Mouse (Mus musculus): ENCODE results near the gene Zcchc4. TPM values are rescaled to one million over a fixed set of nuclear protein-coding genes. Genes with fewer than 3 reads are reported as not detected.

Gene Zcchc4
- polyA plus RNA-seq (2016; fragmentation: Nextera tagmentation; extraction: Ambion mirVana): 24.4 and 24.9 TPM in 2 replicates

DNA sequence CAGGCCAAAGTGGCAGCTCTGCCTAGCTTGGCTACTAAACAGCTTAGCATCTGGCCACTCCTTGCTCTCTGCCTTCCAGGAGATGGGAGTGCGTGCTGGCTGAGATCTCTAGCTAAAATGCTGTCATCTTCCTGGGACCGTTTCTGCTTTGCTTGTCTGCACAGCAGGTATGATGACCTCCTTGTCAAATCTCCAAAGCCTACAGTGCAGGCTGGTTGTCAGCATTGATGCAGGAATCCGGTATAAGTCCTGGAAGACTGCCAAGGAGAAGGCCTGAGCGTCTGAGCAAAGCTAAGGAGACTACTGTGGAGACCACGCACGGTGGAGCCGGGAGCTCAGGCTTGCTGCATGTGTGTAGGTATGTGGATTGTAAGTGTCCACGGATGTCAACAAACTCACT, at the start of gene Zcchc4:
Zcchc4 (plus strand) TSS at position 173 of the 400 bp plus-strand sequence.
- Histone ChIP-seq H3K27me3 (ENCODE audit: low read depth, poor library complexity, severe bottlenecking) (no peaks in the 10 kb centered on the region), H3K4me3 (no peak within 1 kb of the TSS), H3K36me3 (peaks cover 6% of the 10 kb centered on the region; the same call in 1 of the 2 replicates), H3K9me3 (replicated peaks) (no peaks in the 10 kb centered on the region), H3K27ac (no peak within 1 kb of the TSS), H3K4me1 (no peaks in the 10 kb centered on the region)
- 84% methylated on average over 8 of the region's 8 CpGs for WGBS
- no peak for DNase-seq (ENCODE audit: low spot score)

DNA sequence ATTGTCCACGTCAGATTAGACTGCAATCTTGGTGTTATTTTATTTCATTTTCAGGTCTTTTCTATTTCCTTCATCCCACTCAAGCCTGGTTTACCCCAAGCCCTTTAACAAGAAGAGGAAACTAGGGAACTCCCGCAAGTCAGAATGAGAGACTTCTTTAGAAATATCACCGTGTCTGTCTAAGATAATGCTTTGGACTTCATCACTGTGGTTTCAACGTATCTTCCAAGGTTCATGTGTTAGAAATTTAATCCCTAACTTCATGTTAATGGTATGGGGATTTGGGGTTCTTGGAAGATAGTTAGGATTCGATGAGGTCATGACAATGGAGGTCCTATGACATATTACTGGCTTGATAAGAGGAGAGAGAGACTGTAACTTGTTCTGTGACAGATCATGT, 47.5 kb upstream of the Zcchc4 start:
- 83% methylated on average over 5 of the region's 5 CpGs for WGBS
- Histone ChIP-seq H3K4me3 (no peak overlapping the region), H3K9me3 (replicated peaks) (no peaks in the 10 kb centered on the region), H3K27ac (no peak overlapping the region), H3K36me3 (no peaks in the 10 kb centered on the region), H3K27me3 (ENCODE audit: low read depth, poor library complexity, severe bottlenecking) (no peaks in the 10 kb centered on the region), H3K4me1 (no peaks in the 10 kb centered on the region)
- no peak for DNase-seq (ENCODE audit: low spot score)

DNA sequence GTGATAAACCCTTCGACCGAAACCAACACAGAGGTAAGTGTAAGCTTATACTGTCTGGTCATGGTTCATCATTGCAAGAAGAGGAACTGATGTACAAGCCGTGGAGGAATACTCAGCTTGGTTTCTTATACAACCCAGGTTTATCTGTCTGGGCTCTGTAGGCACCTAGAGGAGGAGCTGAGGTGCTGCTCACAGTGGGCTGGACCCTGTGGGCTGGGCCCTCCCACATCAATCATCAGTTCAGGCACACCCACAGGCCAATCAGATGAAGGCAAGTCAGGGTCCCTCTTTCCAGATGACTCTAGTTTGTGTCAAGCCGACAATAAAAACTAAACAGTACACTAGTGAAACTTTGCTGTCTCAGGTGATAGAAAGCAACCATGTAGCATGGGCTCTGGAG, 42.4 kb upstream of the Zcchc4 start:
- no peak overlapping the region for H3K4me3 ChIP-seq
- H3K36me3 ChIP-seq: no peaks in the 10 kb centered on the region
- H3K9me3 ChIP-seq (replicated peaks): no peaks in the 10 kb centered on the region
- no peaks in the 10 kb centered on the region for H3K4me1 ChIP-seq
- no peak overlapping the region for H3K27ac ChIP-seq
- H3K27me3 ChIP-seq (ENCODE audit: low read depth, poor library complexity, severe bottlenecking): no peaks in the 10 kb centered on the region
- 75% methylated on average over 4 of the region's 4 CpGs for whole genome bisulfite sequencing
- DNase-seq (ENCODE audit: low spot score): no peak

DNA sequence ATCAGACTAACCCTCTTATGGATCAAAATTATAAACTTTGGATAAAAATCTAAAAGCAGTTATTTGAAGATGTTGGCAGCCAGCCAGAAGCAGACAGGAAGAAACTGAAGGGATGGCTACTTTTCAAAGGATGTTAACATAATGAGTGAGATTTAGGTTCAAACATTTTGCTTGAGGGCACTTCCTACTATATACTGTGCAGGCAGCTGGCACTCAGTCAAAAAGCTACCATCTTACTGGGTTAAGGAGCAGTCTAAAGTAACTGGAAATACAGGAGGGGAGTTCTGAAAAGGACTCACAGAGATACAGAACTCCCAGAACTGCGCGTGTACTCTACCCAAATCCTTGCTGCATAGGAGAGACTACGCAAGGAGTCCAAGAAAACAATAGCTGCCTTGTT, 39.2 kb upstream of the Zcchc4 start:
- 83% methylated on average over 3 of the region's 3 CpGs for WGBS
- Histone ChIP-seq H3K4me3 (no peak overlapping the region), H3K4me1 (no peaks in the 10 kb centered on the region), H3K9me3 (replicated peaks) (no peaks in the 10 kb centered on the region), H3K36me3 (no peaks in the 10 kb centered on the region), H3K27me3 (ENCODE audit: low read depth, poor library complexity, severe bottlenecking) (no peaks in the 10 kb centered on the region), H3K27ac (no peak overlapping the region)
- no peak for DNase-seq (ENCODE audit: low spot score)

DNA sequence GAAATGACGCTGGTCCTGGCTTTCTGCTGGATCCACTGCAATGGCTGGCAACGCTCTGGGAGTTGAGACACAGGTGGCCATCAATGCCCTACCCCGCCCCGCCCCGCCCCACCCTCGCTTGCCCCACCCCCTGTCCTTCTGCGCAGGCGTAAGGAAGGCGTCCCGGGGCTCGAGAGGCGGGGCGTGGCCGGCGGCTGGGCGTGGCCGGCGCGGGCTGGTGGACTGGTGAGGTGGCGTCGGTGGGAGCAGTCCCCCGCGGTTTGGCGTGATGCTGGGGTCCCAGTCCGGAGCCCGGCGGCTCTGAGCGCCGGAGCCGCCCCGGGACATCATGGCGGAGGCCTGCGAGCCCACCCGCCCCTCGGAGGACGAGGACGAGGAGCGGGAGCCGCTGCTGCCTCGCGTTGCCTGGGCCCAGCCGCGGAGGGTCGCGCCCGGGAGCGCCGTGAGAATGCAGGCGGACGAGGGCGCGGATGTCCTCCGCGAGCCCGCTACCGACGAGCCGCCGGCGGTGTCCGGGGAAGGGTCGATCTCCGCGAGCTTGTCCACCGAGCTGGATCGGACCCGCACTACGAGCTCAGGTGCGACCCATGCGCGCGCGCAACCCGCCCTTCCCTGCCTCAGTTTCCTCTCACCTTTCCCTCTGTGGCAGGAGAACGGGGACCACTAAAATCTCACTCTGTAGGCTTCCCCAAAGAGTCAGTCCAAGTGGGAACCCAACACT, 33.7 kb upstream of the Zcchc4 start, which contains the start of gene Pi4k2b:
Pi4k2b (plus strand) TSS at position 184 of the 721 bp plus-strand sequence.
- Histone ChIP-seq H3K4me3 (peak within 1 kb of the TSS; percentile 72), H3K36me3 (no peaks in the 10 kb centered on the region), H3K27ac (peak within 1 kb of the TSS; percentile 90), H3K4me1 (peaks cover 10% of the 10 kb centered on the region), H3K27me3 (ENCODE audit: low read depth, poor library complexity, severe bottlenecking) (no peaks in the 10 kb centered on the region), H3K9me3 (replicated peaks) (no peaks in the 10 kb centered on the region)
- WGBS: under 1% methylated on average over 73 of the region's 75 CpGs
- peak; percentile 93 for DNase-seq (ENCODE audit: low spot score)

DNA sequence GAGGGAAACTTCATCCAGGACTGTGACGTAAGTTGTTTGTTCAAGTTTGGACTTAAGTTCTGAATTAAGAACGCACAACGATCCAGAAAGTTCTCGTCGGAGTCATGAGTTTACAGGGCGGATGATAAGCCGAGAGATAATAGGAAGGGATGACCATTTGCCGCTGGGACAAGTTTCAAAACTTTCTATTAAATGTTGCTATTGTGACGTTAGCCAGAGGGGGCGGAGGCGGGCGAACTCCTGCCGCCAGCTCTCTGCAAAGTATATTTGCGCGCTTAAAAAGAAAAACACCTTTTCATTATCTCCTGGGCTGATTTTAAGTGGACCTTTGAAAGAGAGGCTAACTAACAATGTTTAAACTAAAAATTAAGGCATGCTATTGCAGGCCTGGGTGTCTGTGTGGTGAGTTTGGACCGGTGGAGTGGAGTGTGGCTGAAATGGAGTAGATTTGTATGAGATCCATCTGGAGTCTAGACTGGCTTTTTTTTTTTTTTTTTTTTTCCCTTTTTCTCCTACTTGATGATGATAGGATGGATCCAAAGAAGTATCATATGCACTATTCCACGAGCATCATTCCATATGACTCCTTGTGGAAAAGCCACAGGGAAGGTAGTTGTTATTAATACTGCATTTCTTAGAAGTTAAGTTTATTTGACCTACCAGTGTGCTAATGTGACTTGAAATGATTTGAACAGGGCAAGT, 32.9 kb upstream of the Zcchc4 start:
- no peaks in the 10 kb centered on the region for H3K36me3 ChIP-seq
- H3K9me3 ChIP-seq (replicated peaks): no peaks in the 10 kb centered on the region
- peak overlapping the region; percentile 90 for H3K27ac ChIP-seq
- H3K4me3 ChIP-seq: peak overlapping the region; percentile 72
- no peaks in the 10 kb centered on the region for H3K27me3 ChIP-seq (ENCODE audit: low read depth, poor library complexity, severe bottlenecking)
- peak; percentile 52 for DNase-seq (ENCODE audit: low spot score)
- 8% methylated on average over 17 of the region's 17 CpGs for WGBS
- peaks cover 10% of the 10 kb centered on the region for H3K4me1 ChIP-seq

DNA sequence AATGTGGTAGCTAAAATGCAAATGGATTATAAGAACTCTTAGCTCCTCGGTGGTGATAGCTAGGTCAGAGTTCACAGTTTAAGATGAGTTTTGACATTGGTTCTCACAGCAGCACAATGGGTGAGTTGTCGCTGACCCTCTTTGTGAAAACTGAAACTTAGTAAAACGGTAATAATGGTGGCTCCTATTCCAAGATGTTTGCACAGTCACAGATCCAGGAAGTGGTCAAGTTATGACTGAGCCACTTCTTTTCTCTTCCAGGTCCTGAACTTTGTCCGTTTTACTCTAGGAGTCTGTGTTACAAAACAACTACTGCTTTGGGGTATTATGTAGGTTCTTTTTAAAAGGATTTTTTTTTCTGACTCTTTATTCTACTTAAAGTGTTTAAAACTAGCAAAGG, 32.0 kb upstream of the Zcchc4 start:
- Histone ChIP-seq H3K27me3 (ENCODE audit: low read depth, poor library complexity, severe bottlenecking) (no peaks in the 10 kb centered on the region), H3K4me3 (no peak overlapping the region; the same call in 1 of the 2 replicates), H3K4me1 (peaks cover 10% of the 10 kb centered on the region), H3K9me3 (replicated peaks) (no peaks in the 10 kb centered on the region), H3K36me3 (no peaks in the 10 kb centered on the region), H3K27ac (no peak overlapping the region)
- DNase-seq (ENCODE audit: low spot score): no peak
- 81% methylated on average over 4 of the region's 4 CpGs for WGBS

DNA sequence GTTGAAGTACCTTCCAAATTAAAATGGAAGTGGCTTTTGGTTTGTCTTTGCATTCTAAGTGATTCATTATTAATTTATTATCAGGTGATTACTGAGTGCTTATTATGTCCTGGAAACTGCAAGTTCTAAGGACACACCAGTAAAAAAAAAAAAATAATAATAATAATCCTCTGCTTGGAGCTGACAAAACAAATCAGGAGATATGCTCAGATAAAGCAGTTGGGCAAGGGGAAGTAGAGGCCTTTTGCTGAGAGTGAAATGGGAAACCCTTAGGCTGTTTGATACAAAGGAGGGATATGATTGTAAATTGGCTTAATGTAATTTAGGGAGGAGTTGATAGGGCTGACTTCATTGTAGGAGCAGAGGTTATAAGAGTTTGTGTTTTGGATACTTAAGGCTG, 28.3 kb upstream of the Zcchc4 start:
- Histone ChIP-seq H3K4me1 (peaks cover 8% of the 10 kb centered on the region), H3K9me3 (replicated peaks) (no peaks in the 10 kb centered on the region), H3K36me3 (0 out of 2 replicates have a peak, but pooled peaks cover 2% of the 10 kb centered on the region), H3K4me3 (no peak overlapping the region), H3K27ac (no peak overlapping the region), H3K27me3 (ENCODE audit: low read depth, poor library complexity, severe bottlenecking) (no peaks in the 10 kb centered on the region)
- DNase-seq (ENCODE audit: low spot score): no peak

DNA sequence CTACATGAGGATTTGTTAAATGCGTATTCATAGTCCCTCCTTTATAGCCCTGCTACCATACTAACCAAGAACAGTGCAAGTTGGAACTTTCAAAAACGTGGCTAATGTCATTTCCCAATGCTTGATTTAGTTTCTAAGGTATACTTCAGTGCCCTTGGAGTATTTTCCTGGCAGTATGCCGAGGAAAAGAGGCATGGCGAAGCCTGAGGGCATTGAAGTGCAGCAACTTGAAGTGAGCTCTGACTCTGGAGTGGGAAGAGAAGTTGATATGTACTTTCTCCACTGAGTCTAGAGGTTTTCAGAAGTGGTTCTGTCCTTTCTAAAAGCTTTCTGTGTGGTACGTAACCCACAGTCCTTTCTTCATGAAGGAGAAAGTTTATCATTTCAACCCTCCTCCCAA, 26.5 kb upstream of the Zcchc4 start:
- WGBS: 88% methylated on average over 5 of the region's 5 CpGs
- peaks cover 9% of the 10 kb centered on the region; the same call in 1 of the 2 replicates for H3K36me3 ChIP-seq
- H3K9me3 ChIP-seq (replicated peaks): no peaks in the 10 kb centered on the region
- no peak for DNase-seq (ENCODE audit: low spot score)
- H3K4me1 ChIP-seq: no peaks in the 10 kb centered on the region
- no peak overlapping the region for H3K4me3 ChIP-seq
- no peaks in the 10 kb centered on the region for H3K27me3 ChIP-seq (ENCODE audit: low read depth, poor library complexity, severe bottlenecking)
- no peak overlapping the region for H3K27ac ChIP-seq

DNA sequence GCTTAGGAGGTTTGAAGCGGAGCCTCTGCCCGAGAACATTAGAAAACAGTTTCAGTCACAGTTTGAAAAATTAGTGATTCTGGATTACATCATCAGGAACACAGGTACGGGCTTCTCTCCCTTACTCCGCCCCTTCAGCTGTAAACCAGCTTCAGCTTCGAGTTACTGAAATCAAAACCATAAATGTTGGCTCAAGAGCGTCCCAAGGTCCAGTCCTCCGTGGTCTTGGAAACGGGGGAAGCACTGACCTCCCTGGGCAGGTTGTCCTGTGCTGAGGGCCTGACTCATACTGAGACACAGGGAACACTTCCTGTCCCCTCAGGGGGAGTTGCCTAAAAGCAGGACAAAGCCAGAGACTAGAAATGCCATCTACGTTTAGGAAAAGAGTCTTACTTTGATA, 22.1 kb upstream of the Zcchc4 start:
- H3K27ac ChIP-seq: no peak overlapping the region
- no peak overlapping the region for H3K4me3 ChIP-seq
- 81% methylated on average over 9 of the region's 9 CpGs for WGBS
- peaks cover 12% of the 10 kb centered on the region; the same call in 1 of the 2 replicates for H3K36me3 ChIP-seq
- H3K27me3 ChIP-seq (ENCODE audit: low read depth, poor library complexity, severe bottlenecking): no peaks in the 10 kb centered on the region
- no peak for DNase-seq (ENCODE audit: low spot score)
- H3K4me1 ChIP-seq: no peaks in the 10 kb centered on the region
- H3K9me3 ChIP-seq (replicated peaks): no peaks in the 10 kb centered on the region

DNA sequence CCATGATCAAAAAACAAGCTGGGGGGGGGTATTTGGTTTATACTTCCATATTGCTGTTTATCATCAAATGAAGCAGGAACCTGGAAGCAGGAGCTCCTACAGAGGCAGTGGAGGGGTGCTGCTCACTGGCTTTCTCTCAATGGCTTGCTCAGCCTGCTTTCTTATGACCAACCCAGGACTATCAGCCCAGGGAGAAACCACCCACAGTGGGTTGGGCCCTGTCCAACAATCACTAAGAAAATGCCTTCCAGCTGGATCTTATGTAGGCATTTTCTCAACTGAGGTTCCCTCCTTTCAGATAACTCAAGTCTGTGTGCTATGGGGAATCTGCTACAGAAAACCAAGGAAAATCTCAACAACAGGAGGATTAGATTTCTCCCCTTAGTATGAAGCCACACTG, 21.0 kb upstream of the Zcchc4 start:
- H3K9me3 ChIP-seq (replicated peaks): no peaks in the 10 kb centered on the region
- no peak overlapping the region for H3K4me3 ChIP-seq
- peaks cover 12% of the 10 kb centered on the region; the same call in 1 of the 2 replicates for H3K36me3 ChIP-seq
- H3K27ac ChIP-seq: no peak overlapping the region
- no peaks in the 10 kb centered on the region for H3K27me3 ChIP-seq (ENCODE audit: low read depth, poor library complexity, severe bottlenecking)
- H3K4me1 ChIP-seq: no peaks in the 10 kb centered on the region
- no peak for DNase-seq (ENCODE audit: low spot score)

DNA sequence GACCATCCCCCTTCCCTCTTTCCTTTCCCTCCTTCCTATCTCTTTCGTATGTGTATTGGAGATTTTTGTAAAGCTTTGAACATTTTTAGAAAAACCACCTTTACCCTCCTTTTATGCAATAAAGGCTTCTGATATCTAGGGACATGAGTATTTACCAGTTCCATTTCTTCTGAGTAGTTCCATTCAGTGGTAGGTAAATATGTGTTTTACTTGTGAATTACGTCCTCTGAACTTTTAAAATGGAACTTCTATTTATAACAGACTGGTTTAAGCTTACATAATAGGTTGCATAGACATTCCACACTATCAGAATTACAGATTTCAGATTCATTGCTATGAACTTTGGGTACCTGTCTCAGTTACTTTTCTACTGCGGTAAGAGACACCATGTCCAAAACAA, 19.9 kb upstream of the Zcchc4 start:
- Histone ChIP-seq H3K36me3 (peaks cover 12% of the 10 kb centered on the region; the same call in 1 of the 2 replicates), H3K9me3 (replicated peaks) (no peaks in the 10 kb centered on the region), H3K4me1 (no peaks in the 10 kb centered on the region), H3K27ac (no peak overlapping the region), H3K27me3 (ENCODE audit: low read depth, poor library complexity, severe bottlenecking) (no peaks in the 10 kb centered on the region), H3K4me3 (no peak overlapping the region)
- DNase-seq (ENCODE audit: low spot score): no peak
- 86% methylated on average over 3 of the region's 3 CpGs for WGBS

DNA sequence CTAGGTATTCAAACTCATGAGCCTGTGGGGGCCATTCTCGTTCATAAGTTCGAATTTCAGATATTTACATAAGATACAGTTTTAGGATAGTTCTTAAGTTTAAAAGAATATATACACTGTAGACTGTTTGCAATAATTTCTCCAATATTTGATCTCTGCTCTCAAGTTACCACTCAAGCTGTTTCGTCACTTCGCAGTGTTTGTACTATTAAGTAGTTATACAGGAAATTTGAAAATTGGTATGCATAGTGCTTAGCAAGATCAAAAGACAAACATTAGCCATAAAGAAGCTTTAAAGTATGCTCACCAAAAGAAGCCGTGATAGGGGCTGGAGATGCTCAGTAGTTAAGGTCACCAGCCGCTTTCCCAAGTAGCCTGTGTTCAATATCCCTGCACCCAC, 19.2 kb upstream of the Zcchc4 start:
- no peaks in the 10 kb centered on the region for H3K9me3 ChIP-seq (replicated peaks)
- WGBS: 95% methylated on average over 6 of the region's 6 CpGs

More for the DNA sequence above, 19.2 kb upstream of the Zcchc4 start:
- no peak overlapping the region for H3K27ac ChIP-seq
- no peaks in the 10 kb centered on the region for H3K27me3 ChIP-seq (ENCODE audit: low read depth, poor library complexity, severe bottlenecking)
- H3K4me3 ChIP-seq: no peak overlapping the region
- H3K4me1 ChIP-seq: no peaks in the 10 kb centered on the region
- DNase-seq (ENCODE audit: low spot score): no peak
- H3K36me3 ChIP-seq: peaks cover 13% of the 10 kb centered on the region; the same call in 1 of the 2 replicates

All from limb, embryonic 10.5 days (tissue).